Mouse (Mus musculus) forebrain, embryonic 11.5 days (tissue): Measurements from ENCODE around the gene Vwce. TPM values are rescaled to one million over a fixed set of nuclear protein-coding genes. Genes with fewer than 3 reads are reported as not detected.
A peak's percentile ranks its signal among the peaks of the same experiment; 100 is the strongest.

Experiments used
- ATAC-seq: fragments of 200-750 bp; cut with Nextera tagmentation; replicated peaks from 2 replicates; pipeline ENCODE4 v1.8.0; 2017; ENCODE audit warnings: moderate TSS enrichment; ENCODE audit not compliant: low FRiP score
- DNase-seq: peaks from one replicate; pipeline ENCODE4 v3.0.0-alpha.2; 2017; ENCODE audit warnings: low spot score
- H3K27ac ChIP-seq: fragments of 300-500 bp; sonication (generic); 2 replicates; pipeline ENCODE4 v1.5.1; 2014; ENCODE audit warnings: low read depth, low read length
- H3K27me3 ChIP-seq: fragments of 300-500 bp; sonication (generic); 2 replicates; pipeline ENCODE4 v1.6.1; 2014; ENCODE audit warnings: mild to moderate bottlenecking, low read length, mixed read lengths; ENCODE audit not compliant: control insufficient read depth, insufficient read depth
- H3K36me3 ChIP-seq: fragments of 300-500 bp; sonication (generic); 2 replicates; pipeline ENCODE4 v1.6.1; 2014; ENCODE audit warnings: mild to moderate bottlenecking, low read length, moderate library complexity, mixed read lengths; ENCODE audit not compliant: control insufficient read depth, insufficient read depth
- H3K4me1 ChIP-seq: fragments of 300-500 bp; sonication (generic); replicated peaks from 2 replicates; pipeline ENCODE4 v1.6.1; 2014; ENCODE audit warnings: low read length, mixed read lengths; ENCODE audit not compliant: control insufficient read depth, insufficient read depth
- H3K4me2 ChIP-seq: fragments of 300-500 bp; sonication (generic); 2 replicates; pipeline ENCODE4 v1.6.1; 2014; ENCODE audit warnings: low read depth, mild to moderate bottlenecking, low read length, moderate library complexity, mixed read lengths; ENCODE audit not compliant: severe bottlenecking
- H3K4me3 ChIP-seq: fragments of 300-500 bp; sonication (generic); 2 replicates; pipeline ENCODE4 v1.5.1; 2014; ENCODE audit warnings: low read depth, low read length
- H3K9ac ChIP-seq: fragments of 300-500 bp; sonication (generic); 2 replicates; pipeline ENCODE4 v1.6.1; 2014; ENCODE audit warnings: low read length
- H3K9me3 ChIP-seq: fragments of 300-500 bp; sonication (generic); 2 replicates; pipeline ENCODE4 v1.6.1; 2016; ENCODE audit warnings: low read length, mixed read lengths; ENCODE audit not compliant: control insufficient read depth
- WGBS: fragments of 180-500 bp; shearing (Covaris S2); extraction: QIAGEN DNeasy Blood & Tissue Kit; methylation state at CpG from one replicate; pipeline ENCODE4 v1.1.7; 2014; 5-methylcytosine and 5-hydroxymethylcytosine counted together
- polyA plus RNA-seq: library from polyadenylated mRNA; unstranded; fragments of >200 nt; fragmentation: Nextera tagmentation; extraction: Ambion mirVana; gene quantifications from 2 replicates; pipeline ENCODE4 v1.2.1, GENCODE M21; 2014

The Vwce gene
- polyA plus RNA-seq, 1 experiment from 2014 or later = 0.47 TPM

DNA sequence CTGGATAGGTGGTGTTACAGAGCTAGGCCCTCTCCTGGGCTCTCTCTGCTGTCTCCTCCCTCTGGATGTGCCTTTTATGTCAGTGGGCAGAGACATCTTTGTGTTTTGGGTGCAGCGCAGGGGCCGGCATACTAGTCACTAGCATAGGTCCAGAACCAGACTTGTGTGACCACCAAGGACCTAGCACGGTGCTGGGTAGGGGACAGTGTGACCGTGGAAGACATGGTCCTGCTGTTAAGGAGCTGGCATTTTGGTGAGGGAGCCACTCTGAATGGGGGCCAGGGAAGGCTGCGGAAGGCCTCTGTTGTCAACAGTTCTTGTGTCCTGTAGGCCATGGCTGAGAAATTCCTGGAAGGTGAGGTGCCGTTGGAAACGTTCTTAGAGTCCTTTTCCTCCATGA lies 78.2 kb downstream of the Vwce start:
- DNase-seq (no peak), ATAC-seq (no peak)
- 93% methylated on average over 7 of the region's 7 CpGs for WGBS
- Histone ChIP-seq H3K36me3 (peaks cover 7% of the 10 kb centered on the region), H3K4me3 (no peak overlapping the region), H3K9me3 (no peaks in the 10 kb centered on the region), H3K4me2 (no peak overlapping the region), H3K9ac (no peak overlapping the region), H3K27ac (no peak overlapping the region), H3K27me3 (no peaks in the 10 kb centered on the region), H3K4me1 (peaks cover 12% of the 10 kb centered on the region; the same call in 1 of the 2 replicates)

DNA sequence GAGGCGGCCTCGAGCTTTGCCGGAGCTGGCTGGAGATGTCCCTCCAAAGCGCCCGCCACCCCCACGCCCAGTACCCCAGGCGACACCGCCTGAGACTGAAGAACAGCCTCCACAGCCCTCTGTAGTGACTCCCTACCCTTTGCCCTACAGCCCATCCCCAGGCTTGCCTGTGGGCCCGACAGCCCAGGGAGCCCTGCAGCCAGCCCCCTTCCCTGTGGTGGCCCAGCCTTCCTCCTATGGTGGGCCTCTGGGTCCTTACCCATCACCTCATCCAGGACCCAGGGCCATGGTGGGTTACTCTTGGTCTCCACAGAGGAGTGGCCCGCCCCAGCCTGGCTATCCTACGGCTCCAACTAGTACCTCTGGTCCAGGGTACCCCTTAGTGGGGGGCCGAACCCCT lies 78.6 kb downstream of the Vwce start:
- peaks cover 7% of the 10 kb centered on the region for H3K36me3 ChIP-seq

DNA sequence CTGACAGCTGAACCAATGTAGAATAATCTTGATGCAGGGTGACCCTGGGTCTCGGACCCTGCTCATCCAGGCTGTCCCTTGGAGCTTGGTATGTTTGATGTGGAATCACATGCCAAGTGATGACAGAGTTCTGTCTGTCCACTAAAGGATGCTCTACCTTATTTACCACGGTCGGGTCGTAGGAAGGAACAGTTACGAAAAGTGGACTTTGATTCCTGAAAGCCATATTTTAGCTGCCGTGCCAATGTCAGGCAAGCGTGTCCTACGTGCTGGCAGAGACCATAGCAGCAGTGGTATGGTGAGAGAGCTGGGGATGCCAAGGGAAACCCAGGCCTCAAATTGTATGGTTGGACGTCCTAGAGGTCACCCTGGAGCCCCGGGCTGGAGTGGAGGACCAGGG lies 79.5 kb downstream of the Vwce start:
- peaks cover 7% of the 10 kb centered on the region for H3K36me3 ChIP-seq
- 94% methylated on average over 10 of the region's 10 CpGs for WGBS
- H3K9me3 ChIP-seq = no peaks in the 10 kb centered on the region
- no peak for DNase-seq
- H3K27me3 ChIP-seq = no peaks in the 10 kb centered on the region
- no peak overlapping the region for H3K4me2 ChIP-seq
- peaks cover 12% of the 10 kb centered on the region; the same call in 1 of the 2 replicates for H3K4me1 ChIP-seq
- ATAC-seq = no peak
- no peak overlapping the region for H3K4me3 ChIP-seq
- H3K27ac ChIP-seq = no peak overlapping the region
- H3K9ac ChIP-seq = no peak overlapping the region

More for the DNA sequence above, 78.6 kb downstream of the Vwce start:
- 94% methylated on average over 12 of the region's 12 CpGs for WGBS
- DNase-seq (no peak), ATAC-seq (no peak)
- H3K4me2 ChIP-seq = no peak overlapping the region
- H3K9me3 ChIP-seq = no peaks in the 10 kb centered on the region
- no peak overlapping the region for H3K27ac ChIP-seq
- no peaks in the 10 kb centered on the region for H3K27me3 ChIP-seq
- no peak overlapping the region for H3K9ac ChIP-seq
- peaks cover 12% of the 10 kb centered on the region; the same call in 1 of the 2 replicates for H3K4me1 ChIP-seq
- H3K4me3 ChIP-seq = no peak overlapping the region

DNA sequence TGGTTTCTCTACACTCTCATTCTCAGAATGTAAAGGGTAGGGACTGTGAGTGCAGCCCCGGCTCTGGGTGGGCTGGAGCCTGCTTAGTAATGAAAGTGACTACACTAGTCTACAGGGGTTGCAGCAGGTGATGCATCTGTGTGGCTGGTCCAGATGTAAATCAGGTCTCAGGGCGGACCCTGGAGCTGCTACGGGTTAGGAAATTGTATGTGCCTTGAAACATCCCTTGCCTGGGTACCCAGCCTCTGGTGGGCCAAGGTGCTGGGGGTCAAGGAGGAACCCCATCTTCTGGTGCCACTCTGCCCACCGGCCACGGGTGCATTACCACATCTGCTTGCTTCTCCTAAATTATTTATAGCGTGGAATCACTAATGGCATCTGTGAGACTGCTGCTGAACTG lies 80.2 kb downstream of the Vwce start:
- no peak overlapping the region for H3K27ac ChIP-seq
- 89% methylated on average over 6 of the region's 6 CpGs for WGBS
- peaks cover 7% of the 10 kb centered on the region; the same call in 1 of the 2 replicates for H3K4me1 ChIP-seq
- H3K9ac ChIP-seq = 0 out of 2 replicates have a peak overlapping the region, but pooled peaks have one; percentile 4
- DNase-seq (no peak), ATAC-seq (no peak)
- H3K36me3 ChIP-seq = peaks cover 7% of the 10 kb centered on the region
- H3K4me2 ChIP-seq = no peak overlapping the region
- no peak overlapping the region for H3K4me3 ChIP-seq
- H3K9me3 ChIP-seq = no peaks in the 10 kb centered on the region
- H3K27me3 ChIP-seq = no peaks in the 10 kb centered on the region

DNA sequence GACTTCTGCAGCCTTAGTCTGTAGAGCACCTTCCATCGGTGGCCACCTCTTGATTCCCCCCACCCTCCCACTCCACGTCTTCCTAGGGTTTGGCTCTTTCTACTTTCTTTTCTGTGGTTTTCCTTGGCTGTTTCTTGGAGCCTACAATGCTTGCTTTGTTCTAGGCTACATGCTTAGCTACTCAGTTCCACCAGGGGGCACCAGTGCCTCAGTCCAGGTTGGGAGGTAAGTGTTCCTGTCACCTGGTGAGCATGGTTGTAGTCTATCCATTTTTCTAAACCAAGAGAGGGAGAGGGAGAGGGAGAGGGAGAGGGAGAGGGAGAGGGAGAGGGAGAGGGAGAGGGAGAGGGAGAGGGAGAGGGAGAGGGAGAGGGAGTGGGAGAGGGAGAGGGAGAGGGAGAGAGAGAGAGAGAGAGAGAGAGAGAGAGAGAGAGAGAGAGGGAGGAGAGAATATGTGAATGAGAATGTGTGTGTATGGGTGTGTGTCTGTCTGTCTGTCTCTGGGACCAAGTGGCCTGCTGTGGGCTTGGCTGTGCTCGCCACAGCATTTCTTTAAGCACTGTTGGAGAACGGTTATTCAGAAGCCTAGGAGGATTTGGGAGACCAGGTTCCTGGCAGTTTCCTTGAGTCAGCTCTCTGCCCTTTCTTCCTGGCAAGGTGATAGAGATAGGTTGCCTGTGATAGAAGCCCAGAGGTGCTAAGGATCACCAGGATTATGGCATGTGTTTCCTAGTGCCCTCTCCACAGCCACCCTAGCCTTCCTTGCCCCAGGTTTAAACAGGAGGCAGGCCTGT lies 80.9 kb downstream of the Vwce start:
- H3K9me3 ChIP-seq = no peaks in the 10 kb centered on the region
- no peak overlapping the region for H3K4me3 ChIP-seq
- WGBS = 42% methylated on average over 4 of the region's 4 CpGs
- H3K27me3 ChIP-seq = no peaks in the 10 kb centered on the region
- H3K4me2 ChIP-seq = no peak overlapping the region
- DNase-seq = peak; percentile 84
- H3K9ac ChIP-seq = 0 out of 2 replicates have a peak overlapping the region, but pooled peaks have one; percentile 4
- H3K27ac ChIP-seq = no peak overlapping the region
- peaks cover 4% of the 10 kb centered on the region; the same call in 1 of the 2 replicates for H3K4me1 ChIP-seq
- H3K36me3 ChIP-seq = peaks cover 7% of the 10 kb centered on the region
- no peak for ATAC-seq

DNA sequence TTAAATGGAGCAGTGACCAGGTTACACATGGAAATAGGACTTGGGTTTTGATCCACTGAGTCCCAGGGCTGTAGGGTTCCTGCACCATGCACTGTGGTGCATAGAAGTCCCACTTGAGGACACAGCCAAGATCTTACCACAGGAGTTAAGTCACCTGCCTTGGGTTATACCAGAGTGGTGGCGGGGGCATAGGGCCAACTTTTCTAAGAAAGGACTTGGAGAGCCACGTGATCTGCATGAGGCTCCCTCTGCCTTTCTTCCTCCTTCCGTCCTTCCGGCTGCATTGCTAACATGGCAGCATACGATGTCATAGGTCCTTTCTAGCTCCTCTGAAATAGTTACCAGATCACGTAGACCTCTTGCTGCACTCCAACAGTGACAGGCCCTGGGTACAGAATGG lies 81.5 kb downstream of the Vwce start:
- DNase-seq (no peak), ATAC-seq (no peak)
- Histone ChIP-seq H3K27ac (no peak overlapping the region), H3K9ac (no peak overlapping the region), H3K4me2 (no peak overlapping the region), H3K36me3 (peaks cover 7% of the 10 kb centered on the region), H3K9me3 (no peaks in the 10 kb centered on the region), H3K27me3 (no peaks in the 10 kb centered on the region), H3K4me3 (no peak overlapping the region), H3K4me1 (0 out of 2 replicates have a peak, but pooled peaks cover 4% of the 10 kb centered on the region)
- 87% methylated on average over 6 of the region's 6 CpGs for WGBS

Other genes starting within 250 kb of the Vwce start
- 3.2 and 7.7 TPM in 2 replicates for gene Syt7, start 245.1 kb upstream of the Vwce start, polyA plus RNA-seq
- 0.33 and 0.71 TPM in 2 replicates for gene Lrrc10b, start 176.7 kb upstream of the Vwce start, polyA plus RNA-seq
- gene Ppp1r32, start 151.3 kb upstream of the Vwce start, polyA plus RNA-seq = 0.41 and 0.64 TPM in 2 replicates
- gene Cpsf7, start 108.9 kb upstream of the Vwce start, polyA plus RNA-seq = 78.4 and 82.1 TPM in 2 replicates
- gene Sdhaf2, start 108.1 kb upstream of the Vwce start, polyA plus RNA-seq = 57.1 and 60.9 TPM in 2 replicates
- gene Tmem216, start 78.0 kb upstream of the Vwce start, polyA plus RNA-seq = 61.3 and 61.4 TPM in 2 replicates
- gene Cyb561a3, start 57.0 kb upstream of the Vwce start, polyA plus RNA-seq = 16.6 and 18.3 TPM in 2 replicates
- gene Tmem138, start 56.9 kb upstream of the Vwce start, polyA plus RNA-seq = 60.2 and 65.8 TPM in 2 replicates
- gene Ddb1, start 28.9 kb upstream of the Vwce start, polyA plus RNA-seq = 392 and 442 TPM in 2 replicates
- 26.1 and 29.7 TPM in 2 replicates for gene Tkfc, start 28.6 kb upstream of the Vwce start, polyA plus RNA-seq
- not detected in 2 replicates for gene Pga5, start 43.9 kb downstream of the Vwce start, polyA plus RNA-seq
- 32.1 and 33.4 TPM in 2 replicates for gene Vps37c, start 54.5 kb downstream of the Vwce start, polyA plus RNA-seq
- gene Cd5, start 104.8 kb downstream of the Vwce start, polyA plus RNA-seq = 0.05 TPM in 1 of 2 replicates, not detected in the other
- gene Cd6, start 195.8 kb downstream of the Vwce start, polyA plus RNA-seq = 0.28 TPM in 1 of 2 replicates, not detected in the other
- gene Slc15a3, start 205.5 kb downstream of the Vwce start, polyA plus RNA-seq = 0.19 and 0.20 TPM in 2 replicates
- gene Tmem132a, start 235.7 kb downstream of the Vwce start, polyA plus RNA-seq = 87.1 and 95.1 TPM in 2 replicates
- gene Tmem109, start 247.8 kb downstream of the Vwce start, polyA plus RNA-seq = 44.3 and 45.9 TPM in 2 replicates